Mouse (Mus musculus): ENCODE data around the gene Tmem259. TPM values are rescaled to one million over a fixed set of nuclear protein-coding genes. Genes with fewer than 3 reads are reported as not detected.
A peak's percentile ranks its signal among the peaks of the same experiment; 100 is the strongest.

Gene Tmem259
- 16.2 and 20.3 TPM in 2 replicates for polyA plus RNA-seq (2014; fragmentation: Nextera tagmentation; extraction: Ambion mirVana)

DNA sequence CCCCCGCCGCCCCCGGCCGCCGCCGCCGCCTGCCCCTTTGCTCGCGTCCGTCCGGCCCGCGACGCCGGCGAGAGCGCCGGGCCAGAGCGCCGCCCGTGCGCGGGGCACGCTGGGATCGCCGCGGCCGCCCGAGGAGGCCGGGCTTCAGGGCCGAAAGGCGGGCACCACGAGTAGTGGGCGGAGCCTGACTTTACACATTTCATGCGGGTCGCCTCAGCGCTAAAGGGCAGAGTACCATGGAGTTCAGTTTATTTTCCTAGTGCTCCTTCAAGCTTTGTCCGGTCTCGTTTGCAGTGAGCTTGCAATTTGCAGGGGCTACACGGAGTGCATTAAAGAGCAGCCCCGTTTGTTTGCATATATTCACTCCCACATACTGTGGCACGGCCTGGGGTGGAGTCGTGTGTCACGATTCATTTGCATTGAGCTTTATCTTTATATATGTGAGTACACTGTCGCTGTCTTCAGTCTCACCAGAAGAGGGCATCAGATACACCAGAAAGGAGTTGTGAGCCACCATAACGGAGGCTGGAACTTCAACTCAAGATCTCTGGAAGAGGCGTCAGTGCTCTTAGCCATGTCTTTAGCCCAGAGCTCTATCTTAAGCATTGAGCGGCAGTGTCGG lies at the start of gene Tmem259:
Gene Tmem259, minus strand, starts transcription at position 136 of the 622 bp plus-strand sequence.
- peaks cover 10% of the 10 kb centered on the region for H3K36me3 ChIP-seq (ENCODE audit: control insufficient read depth, insufficient read depth, low read length)
- peak within 1 kb of the TSS; percentile 95 for H3K4me2 ChIP-seq (ENCODE audit: low read length)
- no peaks in the 10 kb centered on the region for H3K9me3 ChIP-seq (ENCODE audit: control insufficient read depth, low read length)
- peaks cover 32 to 56% of the 10 kb centered on the region in 2 experiments for H3K4me1 ChIP-seq (ENCODE audit: control insufficient read depth in 2 of 2, insufficient read depth in 2 of 2, low read length in 2 of 2)
- ATAC-seq (ENCODE audit: insufficient number of reproducible peaks, insufficient read depth, low FRiP score, low read depth), result peak; percentile 58
- no peaks in the 10 kb centered on the region for H3K27me3 ChIP-seq (ENCODE audit: control insufficient read depth, insufficient read depth, low read length)
- peak within 1 kb of the TSS; percentile 80 to 81 for H3K4me3 ChIP-seq (ENCODE audit: control insufficient read depth in 1 of 2, insufficient read depth in 1 of 2, low read depth in 1 of 2, low read length in 2 of 2)
- WGBS, result under 1% methylated on average over 49 of the region's 49 CpGs
- peak within 1 kb of the TSS; percentile 97 for H3K9ac ChIP-seq (ENCODE audit: low read length)
- H3K27ac ChIP-seq (replicated peaks in 1 of 2; ENCODE audit: control insufficient read depth in 1 of 2, insufficient read depth in 1 of 2, low read depth in 2 of 2, low read length in 2 of 2), result peak within 1 kb of the TSS; percentile 97

DNA sequence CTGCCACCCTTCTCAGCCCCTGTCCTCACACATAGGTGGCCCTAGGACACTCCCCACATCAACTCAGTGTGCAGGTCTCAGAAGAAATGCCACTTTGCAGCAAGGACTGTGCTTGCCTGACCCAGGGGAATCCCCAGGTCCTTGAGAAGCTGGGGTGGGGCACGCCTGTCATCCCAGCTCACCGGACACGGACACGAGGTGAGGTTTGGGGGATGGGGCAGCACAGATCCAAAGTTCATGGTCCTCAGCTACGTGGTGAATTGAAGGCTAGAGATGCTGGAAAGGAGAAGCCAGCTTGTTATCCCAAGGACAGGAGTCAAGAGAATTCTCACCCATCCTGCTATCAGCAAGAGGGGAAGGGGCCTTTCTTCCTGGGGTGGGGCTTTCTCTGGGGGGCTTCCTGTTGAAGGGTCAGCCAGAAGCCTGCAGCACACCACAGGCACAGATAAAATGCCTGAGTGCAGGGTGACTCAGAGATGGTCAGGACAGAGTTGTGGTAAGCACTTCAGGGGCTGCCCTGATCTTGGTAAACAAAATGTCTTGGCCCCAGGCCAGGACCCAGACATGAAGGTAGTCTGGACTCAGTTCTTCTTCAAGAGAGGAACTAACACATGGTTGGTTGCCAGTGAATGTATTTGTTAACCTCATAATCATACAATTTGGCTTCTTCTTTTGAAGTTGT lies 48.8 kb upstream of the Tmem259 start:
- peak overlapping the region; percentile 52 to 57 for H3K27ac ChIP-seq (replicated peaks in 1 of 2; ENCODE audit: control insufficient read depth in 1 of 2, insufficient read depth in 1 of 2, low read depth in 2 of 2, low read length in 2 of 2)
- no peak overlapping the region for H3K4me3 ChIP-seq (ENCODE audit: control insufficient read depth in 1 of 2, insufficient read depth in 1 of 2, low read depth in 1 of 2, low read length in 2 of 2)
- H3K9me3 ChIP-seq (ENCODE audit: control insufficient read depth, low read length), result no peaks in the 10 kb centered on the region
- H3K4me1 ChIP-seq (ENCODE audit: control insufficient read depth in 2 of 2, insufficient read depth in 2 of 2, low read length in 2 of 2), result peaks cover 18 to 21% of the 10 kb centered on the region in 2 experiments
- peak overlapping the region; percentile 21; the same call in 1 of the 2 replicates for H3K4me2 ChIP-seq (ENCODE audit: low read length)
- peak overlapping the region; percentile 38; the same call in 1 of the 2 replicates for H3K9ac ChIP-seq (ENCODE audit: low read length)
- H3K27me3 ChIP-seq (ENCODE audit: control insufficient read depth, insufficient read depth, low read length), result no peaks in the 10 kb centered on the region
- peak; percentile 68 for ATAC-seq (ENCODE audit: insufficient number of reproducible peaks, insufficient read depth, low FRiP score, low read depth)
- peaks cover 31% of the 10 kb centered on the region for H3K36me3 ChIP-seq (ENCODE audit: control insufficient read depth, insufficient read depth, low read length)
- 10% methylated on average over 5 of the region's 5 CpGs for WGBS

DNA sequence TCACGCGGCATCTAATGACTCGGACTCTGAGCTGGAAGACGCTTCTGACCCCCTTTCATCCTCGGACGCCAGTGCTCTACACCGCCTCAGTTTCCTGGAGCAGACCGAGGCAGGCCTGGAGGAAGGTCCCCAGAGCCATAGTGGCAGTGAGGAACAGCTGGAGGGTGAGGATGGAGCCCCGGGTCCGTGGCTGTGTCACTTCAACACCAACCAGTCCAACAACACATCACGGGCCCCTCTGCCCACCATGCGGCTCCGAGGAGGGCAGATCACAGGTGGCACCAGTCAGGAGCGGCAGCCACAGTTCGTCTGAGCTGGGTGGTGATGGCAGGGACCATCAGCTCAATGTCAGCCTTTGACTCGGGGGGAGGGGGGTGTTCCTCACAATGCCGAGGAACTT lies 46.6 kb upstream of the Tmem259 start:
- Histone ChIP-seq H3K9me3 (ENCODE audit: control insufficient read depth, low read length) (no peaks in the 10 kb centered on the region), H3K4me2 (ENCODE audit: low read length) (no peak overlapping the region), H3K27ac (replicated peaks in 1 of 2; ENCODE audit: control insufficient read depth in 1 of 2, insufficient read depth in 1 of 2, low read depth in 2 of 2, low read length in 2 of 2) (no peak overlapping the region), H3K4me1 (ENCODE audit: control insufficient read depth in 2 of 2, insufficient read depth in 2 of 2, low read length in 2 of 2) (peaks cover 18 to 19% of the 10 kb centered on the region in 2 experiments), H3K4me3 (ENCODE audit: control insufficient read depth in 1 of 2, insufficient read depth in 1 of 2, low read depth in 1 of 2, low read length in 2 of 2) (no peak overlapping the region), H3K36me3 (ENCODE audit: control insufficient read depth, insufficient read depth, low read length) (peaks cover 12% of the 10 kb centered on the region), H3K27me3 (ENCODE audit: control insufficient read depth, insufficient read depth, low read length) (no peaks in the 10 kb centered on the region), H3K9ac (ENCODE audit: low read length) (no peak overlapping the region)
- no peak for ATAC-seq (ENCODE audit: insufficient number of reproducible peaks, insufficient read depth, low FRiP score, low read depth)
- WGBS, result 81% methylated on average over 17 of the region's 17 CpGs

DNA sequence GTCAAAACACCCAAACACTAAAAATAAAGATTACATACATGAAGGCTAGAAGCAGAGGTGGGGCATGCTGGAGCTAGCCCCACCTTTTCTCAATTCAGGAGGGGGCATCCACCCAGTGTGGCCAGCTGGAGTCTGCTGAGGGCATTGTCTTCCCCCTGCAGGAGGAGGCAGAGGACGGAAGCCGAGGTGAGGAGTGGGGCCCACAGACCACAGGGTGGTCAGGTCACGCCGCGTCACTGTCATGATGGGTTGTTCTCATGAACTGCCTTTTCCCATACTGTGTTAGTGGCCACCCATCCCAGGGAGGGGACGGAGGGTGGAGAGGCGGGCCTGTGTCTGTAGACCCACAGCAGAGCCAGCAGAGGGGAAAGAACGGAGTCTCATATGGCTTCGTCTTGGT lies 46.1 kb upstream of the Tmem259 start:
- Histone ChIP-seq H3K4me1 (ENCODE audit: control insufficient read depth in 2 of 2, insufficient read depth in 2 of 2, low read length in 2 of 2) (peaks cover 18 to 19% of the 10 kb centered on the region in 2 experiments), H3K9ac (ENCODE audit: low read length) (no peak overlapping the region), H3K4me2 (ENCODE audit: low read length) (no peak overlapping the region), H3K36me3 (ENCODE audit: control insufficient read depth, insufficient read depth, low read length) (peaks cover 7% of the 10 kb centered on the region), H3K27me3 (ENCODE audit: control insufficient read depth, insufficient read depth, low read length) (no peaks in the 10 kb centered on the region), H3K9me3 (ENCODE audit: control insufficient read depth, low read length) (no peaks in the 10 kb centered on the region), H3K27ac (replicated peaks in 1 of 2; ENCODE audit: control insufficient read depth in 1 of 2, insufficient read depth in 1 of 2, low read depth in 2 of 2, low read length in 2 of 2) (no peak overlapping the region), H3K4me3 (ENCODE audit: control insufficient read depth in 1 of 2, insufficient read depth in 1 of 2, low read depth in 1 of 2, low read length in 2 of 2) (no peak overlapping the region)
- ATAC-seq (ENCODE audit: insufficient number of reproducible peaks, insufficient read depth, low FRiP score, low read depth), result no peak
- WGBS, result 90% methylated on average over 9 of the region's 9 CpGs

DNA sequence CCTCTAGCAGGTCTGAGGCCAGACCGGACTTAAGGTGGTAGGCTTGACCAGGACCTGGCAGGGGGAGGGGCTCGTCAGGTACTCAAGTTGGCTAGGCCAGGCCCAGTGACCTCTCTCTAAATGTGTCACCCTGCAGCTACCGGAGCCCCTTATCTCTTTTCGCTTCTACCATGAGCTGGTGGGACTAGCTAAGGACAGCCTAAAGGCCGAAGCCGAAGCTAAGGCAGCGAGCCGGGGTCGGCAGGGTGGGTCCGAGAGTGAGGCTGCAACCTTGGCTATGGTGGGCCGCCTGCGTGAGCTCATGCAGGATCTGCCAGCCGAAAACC lies 44.4 kb upstream of the Tmem259 start:
- Histone ChIP-seq H3K9ac (ENCODE audit: low read length) (no peak overlapping the region), H3K4me2 (ENCODE audit: low read length) (no peak overlapping the region), H3K9me3 (ENCODE audit: control insufficient read depth, low read length) (no peaks in the 10 kb centered on the region), H3K4me3 (ENCODE audit: control insufficient read depth in 1 of 2, insufficient read depth in 1 of 2, low read depth in 1 of 2, low read length in 2 of 2) (no peak overlapping the region), H3K36me3 (ENCODE audit: control insufficient read depth, insufficient read depth, low read length) (peaks cover 4% of the 10 kb centered on the region), H3K4me1 (ENCODE audit: control insufficient read depth in 2 of 2, insufficient read depth in 2 of 2, low read length in 2 of 2) (peaks cover 11% of the 10 kb centered on the region in 2 experiments), H3K27me3 (ENCODE audit: control insufficient read depth, insufficient read depth, low read length) (no peaks in the 10 kb centered on the region), H3K27ac (replicated peaks in 1 of 2; ENCODE audit: control insufficient read depth in 1 of 2, insufficient read depth in 1 of 2, low read depth in 2 of 2, low read length in 2 of 2) (no peak overlapping the region)
- no peak for ATAC-seq (ENCODE audit: insufficient number of reproducible peaks, insufficient read depth, low FRiP score, low read depth)
- WGBS, result 92% methylated on average over 13 of the region's 13 CpGs

DNA sequence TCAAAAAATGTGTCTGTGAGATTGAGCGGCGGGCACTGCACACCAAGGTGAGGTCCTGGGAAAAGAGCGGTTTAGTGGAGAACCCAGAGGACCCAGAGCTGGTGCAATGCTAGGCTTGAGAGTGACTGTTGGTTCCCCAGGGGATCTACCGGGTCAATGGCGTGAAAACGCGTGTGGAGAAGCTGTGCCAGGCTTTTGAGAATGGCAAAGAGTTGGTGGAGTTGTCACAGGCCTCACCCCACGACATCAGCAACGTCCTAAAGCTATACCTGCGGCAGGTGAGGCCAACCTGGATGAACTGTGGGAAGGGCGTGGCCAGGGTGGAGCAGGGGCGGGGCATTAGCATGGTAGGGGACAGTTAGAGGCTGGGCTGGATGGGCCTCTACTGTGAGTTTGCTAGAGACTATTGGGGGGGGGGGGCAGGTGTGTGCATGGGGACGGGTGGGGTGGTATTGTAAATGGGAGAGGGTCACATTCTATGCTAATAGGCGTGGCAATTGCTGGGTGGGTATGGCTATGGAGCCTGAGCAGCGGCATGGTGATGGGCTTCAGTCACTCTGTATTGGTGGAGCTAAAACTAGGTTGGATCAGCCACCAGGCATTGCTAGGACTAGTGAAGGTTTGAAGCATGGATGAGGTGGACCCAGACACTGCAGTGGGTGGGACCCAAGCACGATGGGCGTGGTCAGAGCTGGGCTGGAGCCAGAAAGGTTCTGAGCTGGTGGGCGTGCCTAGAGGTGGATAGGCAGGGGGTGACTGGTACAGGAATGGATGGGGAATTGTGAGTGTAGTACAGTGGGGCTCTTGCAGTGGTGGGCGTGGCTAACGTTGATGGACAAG lies 43.8 kb upstream of the Tmem259 start:
- ATAC-seq (ENCODE audit: insufficient number of reproducible peaks, insufficient read depth, low FRiP score, low read depth), result no peak
- Histone ChIP-seq H3K9me3 (ENCODE audit: control insufficient read depth, low read length) (no peaks in the 10 kb centered on the region), H3K4me2 (ENCODE audit: low read length) (no peak overlapping the region), H3K9ac (ENCODE audit: low read length) (no peak overlapping the region), H3K27ac (replicated peaks in 1 of 2; ENCODE audit: control insufficient read depth in 1 of 2, insufficient read depth in 1 of 2, low read depth in 2 of 2, low read length in 2 of 2) (no peak overlapping the region), H3K4me1 (ENCODE audit: control insufficient read depth in 2 of 2, insufficient read depth in 2 of 2, low read length in 2 of 2) (peaks cover 5% of the 10 kb centered on the region in 2 experiments), H3K27me3 (ENCODE audit: control insufficient read depth, insufficient read depth, low read length) (no peaks in the 10 kb centered on the region), H3K36me3 (ENCODE audit: control insufficient read depth, insufficient read depth, low read length) (peaks cover 4% of the 10 kb centered on the region), H3K4me3 (ENCODE audit: control insufficient read depth in 1 of 2, insufficient read depth in 1 of 2, low read depth in 1 of 2, low read length in 2 of 2) (no peak overlapping the region)
- 70% methylated on average over 20 of the region's 20 CpGs for WGBS

DNA sequence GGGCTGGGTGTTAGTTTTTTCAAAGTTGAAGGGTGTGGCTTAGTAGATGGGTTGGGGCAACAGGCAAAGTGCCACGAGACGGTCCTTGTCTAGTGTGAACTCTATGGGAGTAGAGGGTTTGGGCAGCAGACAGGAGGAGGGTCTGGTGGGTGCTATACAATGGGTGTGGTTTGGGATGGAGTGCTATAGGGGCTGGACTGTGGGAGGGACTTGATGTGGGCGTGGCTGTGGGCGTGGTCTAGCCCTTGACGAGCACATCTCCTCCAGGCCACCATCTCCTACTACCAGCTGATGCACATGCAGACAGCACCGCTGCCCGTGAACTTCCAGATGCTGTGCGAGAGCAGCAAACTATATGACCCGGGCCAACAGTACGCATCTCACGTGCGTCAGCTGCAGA lies 41.8 kb upstream of the Tmem259 start:
- ATAC-seq (ENCODE audit: insufficient number of reproducible peaks, insufficient read depth, low FRiP score, low read depth), result no peak
- WGBS, result 66% methylated on average over 12 of the region's 12 CpGs

More for the DNA sequence above, 41.8 kb upstream of the Tmem259 start:
- no peaks in the 10 kb centered on the region for H3K9me3 ChIP-seq (ENCODE audit: control insufficient read depth, low read length)
- no peaks in the 10 kb centered on the region for H3K4me1 ChIP-seq (ENCODE audit: control insufficient read depth in 2 of 2, insufficient read depth in 2 of 2, low read length in 2 of 2)
- no peaks in the 10 kb centered on the region for H3K27me3 ChIP-seq (ENCODE audit: control insufficient read depth, insufficient read depth, low read length)
- no peak overlapping the region for H3K9ac ChIP-seq (ENCODE audit: low read length)
- no peak overlapping the region for H3K4me3 ChIP-seq (ENCODE audit: control insufficient read depth in 1 of 2, insufficient read depth in 1 of 2, low read depth in 1 of 2, low read length in 2 of 2)
- H3K36me3 ChIP-seq (ENCODE audit: control insufficient read depth, insufficient read depth, low read length), result peaks cover 4% of the 10 kb centered on the region
- no peak overlapping the region for H3K27ac ChIP-seq (replicated peaks in 1 of 2; ENCODE audit: control insufficient read depth in 1 of 2, insufficient read depth in 1 of 2, low read depth in 2 of 2, low read length in 2 of 2)
- no peak overlapping the region for H3K4me2 ChIP-seq (ENCODE audit: low read length)

All from heart, embryonic 14.5 days (tissue).